Mouse (Mus musculus): ENCODE results near the gene Gm21317. TPM values are rescaled to one million over a fixed set of nuclear protein-coding genes. Genes with fewer than 3 reads are reported as not detected.
"Not testable (repeated sequence)": the region's sequence is repeated elsewhere in the genome, so short reads cannot be mapped to it uniquely, and the experiment has no call there.

The Gm21317 gene
- total RNA-seq (2017), result not detected in 3 replicates

GRCm38 (mm10) chrY:82224927-82225326 lies at the start of gene Gm21317:
Gene Gm21317 (plus strand): TSS chrY:82225227.
- ATAC-seq (replicated peaks; ENCODE audit: insufficient number of reproducible peaks, low FRiP score, low TSS enrichment, poor library complexity, severe bottlenecking), result not testable (repeated sequence)

Measured in monocyte, adult 5-6 weeks (primary cell).